Comparison of ENCODE assay signal across 21 mouse cellular contexts in the genomic region with DNA sequence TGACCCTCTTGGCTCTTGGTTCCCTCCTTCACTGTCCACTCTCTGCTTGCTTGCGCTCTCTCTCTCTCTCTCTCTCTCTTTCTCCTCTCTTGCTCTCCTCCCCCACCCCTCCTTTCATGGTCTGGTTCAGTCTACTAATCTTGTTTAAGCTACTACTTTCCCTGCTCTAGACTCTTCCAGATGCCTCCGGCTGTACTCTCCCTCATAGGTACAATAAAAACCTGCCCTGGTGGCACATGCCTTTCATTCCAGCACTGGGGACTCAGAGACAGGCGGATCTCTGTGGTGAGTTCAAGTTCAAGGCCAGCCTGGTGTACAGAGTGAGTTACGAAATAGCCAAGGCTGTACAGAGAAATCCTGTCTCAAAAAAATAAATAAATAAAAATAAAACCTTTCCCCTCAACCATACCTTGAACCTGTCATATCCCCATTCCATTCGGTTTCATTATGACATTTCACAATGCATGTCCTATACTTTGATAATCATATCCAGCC. TPM values are rescaled to one million over a fixed set of nuclear protein-coding genes. Genes with fewer than 3 reads are reported as not detected.
DNase-seq lines count a peak whose midpoint lies in the region; ATAC-seq and TF ChIP-seq lines count a peak whose summit lies in the region.
"Had no signal": no experiment of that assay in that cellular context is flagged by ENCODE, and none has a peak within 500 bp of the region (broad histone marks: within the 10 kb centered on the region; RNA-seq: fewer than 3 reads in every experiment).

No protein-coding gene starts in this region.

- no peak overlapping the region for H3K4me2 ChIP-seq in hindbrain, embryonic 16.5 days (ENCODE audit: low read length)
- H3K4me2 ChIP-seq: heart, embryonic 15.5 days; hindbrain, embryonic 13.5 days; intestine, embryonic 15.5 days had no signal

- ATAC-seq in hindbrain, embryonic 16.5 days, result no peak
- ATAC-seq in activated CD4-positive, CD25-positive, alpha-beta regulatory T cell, adult 4 months, result no peak
- ATAC-seq: forebrain, embryonic 14.5 days; intestine, embryonic 15.5 days had no signal

- peaks cover 20% of the 10 kb centered on the region for H3K4me1 ChIP-seq in liver, adult 2 months (ENCODE audit: control insufficient read depth, insufficient read depth, low read length)
- peaks cover 82% of the 10 kb centered on the region for H3K4me1 ChIP-seq in E14TG2a.4 (replicated peaks; ENCODE audit: low read depth, low read length)
- peaks cover 20 to 25% of the 10 kb centered on the region in 2 experiments for H3K4me1 ChIP-seq in ES-E14 (ENCODE audit: control insufficient read depth in 2 of 2, insufficient read depth in 2 of 2, low read length in 2 of 2, poor library complexity in 1 of 2)
- peaks cover 20% of the 10 kb centered on the region for H3K4me1 ChIP-seq in limb, embryonic 10.5 days
- H3K4me1 ChIP-seq in hindbrain, embryonic 16.5 days (ENCODE audit: control insufficient read depth, insufficient read depth, low read depth, low read length), result peaks cover 10% of the 10 kb centered on the region

- peaks cover 15% of the 10 kb centered on the region for H3K79me2 ChIP-seq in liver, adult 2 months (ENCODE audit: control insufficient read depth, insufficient read depth, low read length)

- H3K27me3 ChIP-seq in liver, adult 2 months (ENCODE audit: control insufficient read depth, insufficient read depth, low read length), result no peaks in the 10 kb centered on the region
- H3K27me3 ChIP-seq in E14TG2a.4 (ENCODE audit: insufficient read depth, low read length), result no peaks in the 10 kb centered on the region
- no peaks in the 10 kb centered on the region for H3K27me3 ChIP-seq in limb, embryonic 10.5 days (ENCODE audit: low read depth, poor library complexity, severe bottlenecking)
- H3K27me3 ChIP-seq in hindbrain, embryonic 16.5 days (replicated peaks; ENCODE audit: control insufficient read depth, insufficient read depth, low read length), result no peaks in the 10 kb centered on the region
- H3K27me3 ChIP-seq: heart, embryonic 15.5 days; hindbrain, embryonic 13.5 days; intestine, embryonic 15.5 days had no signal

- no peaks in the 10 kb centered on the region for H3K9me3 ChIP-seq in E14TG2a.4 (ENCODE audit: low read length)
- H3K9me3 ChIP-seq in ES-E14 (ENCODE audit: control insufficient read depth, insufficient read depth, low read depth, low read length), result no peaks in the 10 kb centered on the region
- no peaks in the 10 kb centered on the region for H3K9me3 ChIP-seq in limb, embryonic 10.5 days (replicated peaks)
- H3K9me3 ChIP-seq in hindbrain, embryonic 16.5 days (ENCODE audit: control insufficient read depth, low read length), result no peaks in the 10 kb centered on the region
- H3K9me3 ChIP-seq: embryonic facial prominence, embryonic 10.5 days; heart, embryonic 10.5 days; heart, embryonic 15.5 days; hindbrain, embryonic 13.5 days; intestine, embryonic 15.5 days had no signal

- no peak overlapping the region for H3K4me3 ChIP-seq in liver, adult 2 months (ENCODE audit: insufficient read depth, low read depth, low read length)
- H3K4me3 ChIP-seq in E14TG2a.4 (replicated peaks; ENCODE audit: low read length) (peak overlapping the region; percentile 26; the same call in 1 of the 2 replicates), ES-E14 (ENCODE audit: insufficient read depth in 1 of 2, low read depth in 1 of 2, low read length in 2 of 2, poor library complexity in 1 of 2, severe bottlenecking in 1 of 2) (0 out of 4 replicates have a peak overlapping the region, but pooled peaks of 1 of the 2 experiments have one; percentile 3)
- H3K4me3 ChIP-seq in limb, embryonic 10.5 days, result no peak overlapping the region
- H3K4me3 ChIP-seq in hindbrain, embryonic 16.5 days (ENCODE audit: low read length), result no peak overlapping the region
- H3K4me3 ChIP-seq: embryonic facial prominence, embryonic 10.5 days; gastrocnemius, adult 2 months; heart, embryonic 10.5 days; heart, embryonic 15.5 days; hindbrain, embryonic 13.5 days; intestine, embryonic 15.5 days had no signal

- no peaks in the 10 kb centered on the region for H3K36me3 ChIP-seq in liver, adult 2 months (ENCODE audit: control insufficient read depth, insufficient read depth, low read length)
- H3K36me3 ChIP-seq in E14TG2a.4 (ENCODE audit: insufficient read depth, low read length), result peaks cover 20% of the 10 kb centered on the region
- peaks cover 5% of the 10 kb centered on the region; the same call in 1 of the 2 replicates for H3K36me3 ChIP-seq in ES-E14 (ENCODE audit: control insufficient read depth, insufficient read depth, low read length, poor library complexity, severe bottlenecking)
- H3K36me3 ChIP-seq in limb, embryonic 10.5 days, result peaks cover 13% of the 10 kb centered on the region
- H3K36me3 ChIP-seq in hindbrain, embryonic 16.5 days (ENCODE audit: control insufficient read depth, insufficient read depth, low read length), result no peaks in the 10 kb centered on the region
- H3K36me3 ChIP-seq: heart, embryonic 15.5 days; intestine, embryonic 15.5 days had no signal

- WGBS in liver, adult 2 months, result 44% methylated on average over 5 of the region's 5 CpGs
- WGBS in limb, embryonic 10.5 days, result 77% methylated on average over 5 of the region's 5 CpGs
- 86% methylated on average over 5 of the region's 5 CpGs for WGBS in hindbrain, embryonic 16.5 days

- DNase-seq in liver, adult 2 months (ENCODE audit: extremely low read depth, low read depth, low spot score), result peak; percentile 72
- DNase-seq in liver, result no peak
- no peak for DNase-seq in ES-E14 (ENCODE audit: low read depth, low spot score)
- DNase-seq in limb, embryonic 10.5 days (ENCODE audit: low spot score), result no peak
- no peak for DNase-seq in cerebellum, postnatal 10 days
- DNase-seq: adrenal gland, postnatal 14 days; cerebellum, adult 18-20 months; cerebellum, adult 9-11 months; gastrocnemius, adult 2 months; gastrocnemius, postnatal 36 days; heart, adult 11 months; heart, postnatal 14 days had no signal

- H3K9ac ChIP-seq in liver, adult 2 months (ENCODE audit: low read depth, low read length), result no peak overlapping the region
- H3K9ac ChIP-seq in ES-E14 (ENCODE audit: insufficient read depth, low read depth, low read length, poor library complexity, severe bottlenecking), result peak overlapping the region; percentile 57; the same call in 1 of the 2 replicates
- H3K9ac ChIP-seq in hindbrain, embryonic 16.5 days (ENCODE audit: low read depth, low read length), result no peak overlapping the region
- H3K9ac ChIP-seq: heart, embryonic 15.5 days; hindbrain, embryonic 13.5 days; intestine, embryonic 15.5 days had no signal

- no peak for TF ChIP-seq CTCF in liver, adult 2 months (IDR thresholded peaks at IDR 0.05; ENCODE audit: low read depth, low read length)
- no peak for TF ChIP-seq CTCF in E14TG2a.4 (conservative IDR thresholded peaks at IDR 0.05; ENCODE audit: low read length)

- in situ Hi-C loops in ES-E14 (cut with MboI; ENCODE audit: low sequenced_read_pairs in 2 of 2, unreplicated experiment in 2 of 2), result no loop called here

- no peak for TF ChIP-seq POLR2A in liver, adult 2 months (IDR thresholded peaks at IDR 0.05; ENCODE audit: extremely low read depth, insufficient read depth, low read length)

- H3K27ac ChIP-seq in liver, adult 2 months (replicated peaks; ENCODE audit: insufficient read depth, low read depth, low read length), result no peak overlapping the region
- peak overlapping the region; percentile 99; the same call in 1 of the 2 replicates for H3K27ac ChIP-seq in ES-E14 (ENCODE audit: insufficient read depth, low read depth, low read length, poor library complexity, severe bottlenecking)
- peak overlapping the region; percentile 56; the same call in 1 of the 2 replicates for H3K27ac ChIP-seq in limb, embryonic 10.5 days
- no peak overlapping the region for H3K27ac ChIP-seq in hindbrain, embryonic 16.5 days (ENCODE audit: low read depth, low read length)
- H3K27ac ChIP-seq: embryonic facial prominence, embryonic 10.5 days; gastrocnemius, adult 2 months; heart, embryonic 10.5 days; heart, embryonic 15.5 days; hindbrain, embryonic 13.5 days; intestine, embryonic 15.5 days had no signal

TF ChIP-seq in ES-E14, 5 proteins besides CTCF, POLR2A, EP300 and RAD21:
- TF ChIP-seq ZNF384 (IDR thresholded peaks at IDR 0.05; ENCODE audit: low read depth, low read length) (no peak), CHD2 (IDR thresholded peaks at IDR 0.05; ENCODE audit: low read depth, low read length) (no peak), HCFC1 (IDR thresholded peaks at IDR 0.05; ENCODE audit: borderline replicate concordance, insufficient read depth, low read length) (no peak), MAFK (IDR thresholded peaks at IDR 0.05; ENCODE audit: insufficient read depth, low read depth, low read length) (no peak), ZC3H11A (IDR thresholded peaks at IDR 0.05; ENCODE audit: borderline replicate concordance, low read depth, low read length) (no peak)

RNA-seq across cellular contexts. Expression of a gene that starts 3.3 kb away (rescaled TPM):
- 47.4 and 87.1 TPM in 2 replicates for total RNA-seq in liver, adult 2 months (2014; rRNA removed)
- 125 and 145 TPM in 2 replicates for polyA plus RNA-seq in liver, adult 2 months (2012; rRNA removed)
- 566 and 627 TPM in 2 replicates for total RNA-seq in ES-E14 (2012; rRNA removed)
- 253 and 285 TPM in 2 replicates for polyA plus RNA-seq in limb, embryonic 10.5 days (2016; fragmentation: Nextera tagmentation; extraction: Ambion mirVana)
- 146 and 172 TPM in 2 replicates for polyA plus RNA-seq in hindbrain, embryonic 16.5 days (2015; fragmentation: Nextera tagmentation; extraction: Ambion mirVana)
- 100 to 1,000 TPM in 1 of 2 experiments, 10 to 100 TPM in 1; 84.6 to 128 TPM for polyA plus RNA-seq in activated CD4-positive, CD25-positive, alpha-beta regulatory T cell, adult 4 months (2017; shearing (Covaris generic))

RNA-seq across cellular contexts. Expression of a gene that starts 16.3 kb away (rescaled TPM):
- total RNA-seq in liver, adult 2 months (2014; rRNA removed), result 64.8 and 73.2 TPM in 2 replicates
- 86.3 and 91.2 TPM in 2 replicates for polyA plus RNA-seq in liver, adult 2 months (2012; rRNA removed)
- 474 and 500 TPM in 2 replicates for total RNA-seq in ES-E14 (2012; rRNA removed)
- 446 and 467 TPM in 2 replicates for polyA plus RNA-seq in limb, embryonic 10.5 days (2016; fragmentation: Nextera tagmentation; extraction: Ambion mirVana)
- 282 and 295 TPM in 2 replicates for polyA plus RNA-seq in hindbrain, embryonic 16.5 days (2015; fragmentation: Nextera tagmentation; extraction: Ambion mirVana)
- polyA plus RNA-seq in activated CD4-positive, CD25-positive, alpha-beta regulatory T cell, adult 4 months (2017; shearing (Covaris generic)), result 100 to 1,000 TPM; 603 to 630 TPM

RNA-seq across cellular contexts. Expression of a gene that starts 16.5 kb away (rescaled TPM):
- 0.18 and 0.54 TPM in 2 replicates for total RNA-seq in liver, adult 2 months (2014; rRNA removed)
- 1.2 and 1.5 TPM in 2 replicates for polyA plus RNA-seq in liver, adult 2 months (2012; rRNA removed)
- total RNA-seq in ES-E14 (2012; rRNA removed), result 14.8 and 15.6 TPM in 2 replicates
- 18.9 and 19.4 TPM in 2 replicates for polyA plus RNA-seq in limb, embryonic 10.5 days (2016; fragmentation: Nextera tagmentation; extraction: Ambion mirVana)
- polyA plus RNA-seq in hindbrain, embryonic 16.5 days (2015; fragmentation: Nextera tagmentation; extraction: Ambion mirVana), result 10.7 and 13.8 TPM in 2 replicates
- 100 to 1,000 TPM in 1 of 2 experiments, 10 to 100 TPM in 1; 88.8 to 120 TPM for polyA plus RNA-seq in activated CD4-positive, CD25-positive, alpha-beta regulatory T cell, adult 4 months (2017; shearing (Covaris generic))

Comparison
In these comparisons a context has a peak if more than half of its experiments do, and no peak if none do; other contexts are left out.
1. H3K27ac ChIP-seq: peak in ES-E14 (single experiment) and limb, embryonic 10.5 days (single experiment); none in liver, adult 2 months (single experiment) and hindbrain, embryonic 16.5 days (single experiment).